Mouse (Mus musculus) MEL (cell line): ENCODE results near the gene Tmed2. TPM values are rescaled to one million over a fixed set of nuclear protein-coding genes. Genes with fewer than 3 reads are reported as not detected.

ENCODE experiments used
- DNase-seq: peaks from one replicate; pipeline ENCODE4 v3.0.0; 2011; ENCODE audit warnings: low read depth, low spot score
- H3K27ac ChIP-seq: 2 replicates; pipeline ENCODE4 v1.5.1; 2012; ENCODE audit warnings: low read depth, mild to moderate bottlenecking, control low read depth, low read length, moderate library complexity; ENCODE audit not compliant: control insufficient read depth
- H3K27me3 ChIP-seq, 2 experiments: fragments of 150-350 bp in 1 of 2; sonication (generic) in 1 of 2; 2 replicates each; pipeline ENCODE4 v1.6.1; 2012; ENCODE audit warnings: low read length in 2 of 2, mild to moderate bottlenecking in 2 of 2, improper control_type of control experiment in 1 of 2, moderate library complexity in 1 of 2; ENCODE audit not compliant: insufficient read depth in 2 of 2, control insufficient read depth in 1 of 2
- H3K36me3 ChIP-seq, 2 experiments: 2 replicates each; pipeline ENCODE4 v1.6.1; 2012 to 2014; ENCODE audit warnings: low read length in 2 of 2, improper control_type of control experiment in 1 of 2, inconsistent platforms in 1 of 2, mild to moderate bottlenecking in 1 of 2; ENCODE audit not compliant: insufficient read depth in 2 of 2, control insufficient read depth in 1 of 2
- H3K4me1 ChIP-seq, 2 experiments: fragments of 150-350 bp in 1 of 2; sonication (generic) in 1 of 2; 2 replicates each; pipeline ENCODE4 v1.6.1; 2012; ENCODE audit warnings: low read length in 2 of 2, improper control_type of control experiment in 1 of 2, mild to moderate bottlenecking in 1 of 2; ENCODE audit not compliant: insufficient read depth in 2 of 2, control insufficient read depth in 1 of 2
- H3K4me3 ChIP-seq, 2 experiments: fragments of 150-350 bp in 1 of 2; sonication (generic) in 1 of 2; 2 replicates each; pipeline ENCODE4 v1.5.1; 2012; ENCODE audit warnings: low read depth in 2 of 2, low read length in 2 of 2, mild to moderate bottlenecking in 2 of 2, moderate library complexity in 2 of 2, control low read depth in 1 of 2, improper control_type of control experiment in 1 of 2; ENCODE audit not compliant: control insufficient read depth in 1 of 2, insufficient read depth in 1 of 2
- H3K79me2 ChIP-seq: 2 replicates; pipeline ENCODE4 v1.6.1; 2012; ENCODE audit warnings: mild to moderate bottlenecking, low read length, moderate library complexity; ENCODE audit not compliant: control insufficient read depth, poor library complexity, insufficient read depth
- H3K9ac ChIP-seq: 2 replicates; pipeline ENCODE4 v1.6.1; 2012; ENCODE audit warnings: low read depth, mild to moderate bottlenecking, control low read depth, low read length, moderate library complexity; ENCODE audit not compliant: control insufficient read depth, poor library complexity, severe bottlenecking
- H3K9me3 ChIP-seq: fragments of 150-350 bp; sonication (generic); replicated peaks from 2 replicates; pipeline ENCODE4 v1.6.1; 2012; ENCODE audit warnings: mild to moderate bottlenecking, low read length, improper control_type of control experiment, moderate library complexity; ENCODE audit not compliant: insufficient read depth
- BHLHE40 ChIP-seq: IDR thresholded peaks from 2 replicates; pipeline ENCODE4 v1.6.1; 2012; ENCODE audit warnings: low read depth, mild to moderate bottlenecking, inconsistent platforms, low read length, improper control_type of control experiment, borderline replicate concordance
- CHD1 ChIP-seq: IDR thresholded peaks from 2 replicates; pipeline ENCODE4 v1.6.1; 2012; ENCODE audit warnings: low read depth, mild to moderate bottlenecking, inconsistent platforms, low read length, improper control_type of control experiment
- CHD2 ChIP-seq: IDR thresholded peaks from 2 replicates; pipeline ENCODE4 v1.6.1; 2011; ENCODE audit warnings: low read length, improper control_type of control experiment
- CTCF ChIP-seq, 3 experiments: IDR thresholded peaks in 2 of 3; conservative IDR thresholded peaks in 1 of 3; 2 replicates each; pipeline ENCODE4 v1.5.1; 2011 to 2012; ENCODE audit warnings: low read length in 3 of 3, low read depth in 2 of 3, mild to moderate bottlenecking in 2 of 3, improper control_type of control experiment in 1 of 3, inconsistent platforms in 1 of 3, mixed read lengths in 1 of 3, moderate library complexity in 1 of 3; ENCODE audit not compliant: control insufficient read depth in 1 of 3, insufficient read depth in 1 of 3, poor library complexity in 1 of 3, severe bottlenecking in 1 of 3
- E2F4 ChIP-seq: IDR thresholded peaks from 2 replicates; pipeline ENCODE4 v1.6.1; 2011; ENCODE audit warnings: low read depth, low read length, improper control_type of control experiment, borderline replicate concordance
- ELF1 ChIP-seq: IDR thresholded peaks from 2 replicates; pipeline ENCODE4 v1.6.1; 2014; ENCODE audit warnings: low read depth, mild to moderate bottlenecking, inconsistent platforms, low read length, improper control_type of control experiment, moderate library complexity
- EP300 ChIP-seq, 2 experiments: IDR thresholded peaks; 2 replicates each; pipeline ENCODE4 v1.6.1; 2011; ENCODE audit warnings: improper control_type of control experiment in 2 of 2, low read length in 2 of 2, low read depth in 1 of 2, mild to moderate bottlenecking in 1 of 2
- GABPA ChIP-seq: IDR thresholded peaks from 2 replicates; pipeline ENCODE4 v1.6.1; 2012; ENCODE audit warnings: low read depth, mild to moderate bottlenecking, inconsistent platforms, low read length, improper control_type of control experiment, moderate library complexity
- GATA1 ChIP-seq: IDR thresholded peaks from 2 replicates; pipeline ENCODE4 v1.6.1; 2011; ENCODE audit warnings: low read depth, low read length, improper control_type of control experiment
- JUND ChIP-seq: IDR thresholded peaks from 2 replicates; pipeline ENCODE4 v1.6.1; 2011; ENCODE audit warnings: low read depth, mild to moderate bottlenecking, improper control_type of control experiment, low read length
- KAT2A ChIP-seq: conservative IDR thresholded peaks from 2 replicates; pipeline ENCODE4 v1.6.1; 2012; ENCODE audit warnings: low read depth, low read length, improper control_type of control experiment, inconsistent platforms
- MAX ChIP-seq: IDR thresholded peaks from 2 replicates; pipeline ENCODE4 v1.6.1; 2011; ENCODE audit warnings: low read length, improper control_type of control experiment
- MAZ ChIP-seq: IDR thresholded peaks from 2 replicates; pipeline ENCODE4 v1.6.1; 2012; ENCODE audit warnings: low read depth, mild to moderate bottlenecking, inconsistent platforms, low read length, improper control_type of control experiment
- MEF2A ChIP-seq: IDR thresholded peaks from 2 replicates; pipeline ENCODE4 v1.6.1; 2014; ENCODE audit warnings: low read depth, mild to moderate bottlenecking, inconsistent platforms, low read length, improper control_type of control experiment; ENCODE audit not compliant: poor library complexity, insufficient replicate concordance, severe bottlenecking; ENCODE audit errors: extremely low read depth
- MXI1 ChIP-seq: IDR thresholded peaks from 2 replicates; pipeline ENCODE4 v1.6.1; 2011; ENCODE audit warnings: mild to moderate bottlenecking, low read depth, low read length, improper control_type of control experiment
- MYB ChIP-seq: IDR thresholded peaks from 2 replicates; pipeline ENCODE4 v1.6.1; 2011; ENCODE audit warnings: mild to moderate bottlenecking, low read depth, low read length, improper control_type of control experiment
- MYC ChIP-seq: IDR thresholded peaks from 2 replicates; pipeline ENCODE4 v1.6.1; 2011; ENCODE audit warnings: low read depth, mild to moderate bottlenecking, low read length, improper control_type of control experiment, moderate library complexity
- NELFE ChIP-seq: IDR thresholded peaks from 2 replicates; pipeline ENCODE4 v1.6.1; 2011; ENCODE audit warnings: low read depth, low read length, improper control_type of control experiment
- POLR2A ChIP-seq, 2 experiments: IDR thresholded peaks; 2 replicates each; pipeline ENCODE4 v1.6.1; 2011 to 2012; ENCODE audit warnings: low read length in 2 of 2, mild to moderate bottlenecking in 2 of 2, control low read depth in 1 of 2, improper control_type of control experiment in 1 of 2, low read depth in 1 of 2, moderate library complexity in 1 of 2; ENCODE audit not compliant: control insufficient read depth in 1 of 2, insufficient read depth in 1 of 2, poor library complexity in 1 of 2
- POLR2AphosphoS5 ChIP-seq: IDR thresholded peaks from 2 replicates; pipeline ENCODE4 v1.6.1; 2012; ENCODE audit warnings: low read depth, borderline replicate concordance, mild to moderate bottlenecking, inconsistent platforms, low read length, moderate library complexity, mixed read lengths
- RCOR1 ChIP-seq: IDR thresholded peaks from 2 replicates; pipeline ENCODE4 v1.6.1; 2012; ENCODE audit warnings: low read depth, mild to moderate bottlenecking, inconsistent platforms, low read length, improper control_type of control experiment
- TCF12 ChIP-seq: IDR thresholded peaks from 2 replicates; pipeline ENCODE4 v1.6.1; 2014; ENCODE audit warnings: low read depth, mild to moderate bottlenecking, inconsistent platforms, low read length, improper control_type of control experiment, moderate library complexity
- UBTF ChIP-seq: IDR thresholded peaks from 2 replicates; pipeline ENCODE4 v1.6.1; 2012; ENCODE audit warnings: low read depth, mild to moderate bottlenecking, inconsistent platforms, low read length, improper control_type of control experiment, moderate library complexity, borderline replicate concordance; ENCODE audit not compliant: insufficient read depth
- USF1 ChIP-seq: IDR thresholded peaks from 2 replicates; pipeline ENCODE4 v1.6.1; 2014; ENCODE audit warnings: low read depth, mild to moderate bottlenecking, inconsistent platforms, low read length, improper control_type of control experiment, moderate library complexity
- USF2 ChIP-seq, 2 experiments: IDR thresholded peaks; 2 replicates each; pipeline ENCODE4 v1.6.1; 2011 to 2012; ENCODE audit warnings: improper control_type of control experiment in 2 of 2, low read length in 2 of 2, borderline replicate concordance in 1 of 2, inconsistent platforms in 1 of 2, low read depth in 1 of 2, mild to moderate bottlenecking in 1 of 2; ENCODE audit not compliant: insufficient read depth in 1 of 2
- ZKSCAN1 ChIP-seq: IDR thresholded peaks from 2 replicates; pipeline ENCODE4 v1.6.1; 2012; ENCODE audit warnings: low read depth, mild to moderate bottlenecking, inconsistent platforms, low read length, improper control_type of control experiment, moderate library complexity
- polyA plus RNA-seq, 2 experiments: library from polyadenylated mRNA; stranded (reverse) in 1 of 2; unstranded in 1 of 2; fragments of >175 nt in 1 of 2; fragments of >200 nt in 1 of 2; gene quantifications; 2 replicates each; pipeline versions ENCODE4 v1.2.1 to v1.2.4; 2012; ENCODE audit warnings: low replicate concordance in 2 of 2, low read depth in 1 of 2; ENCODE audit not compliant: insufficient read length in 2 of 2, insufficient read depth in 1 of 2, missing spikeins in 1 of 2
- total RNA-seq: library from RNA; depleted of rRNA; stranded (reverse); fragments of 300-350 nt; gene quantifications from 2 replicates; pipeline ENCODE4 v1.2.3, GENCODE M21; 2012

Tmed2 gene
- total and polyA plus RNA-seq, 3 experiments, result 245 to 252 TPM; not detected in 1

GRCm38 (mm10) chr5:124493455-124493854 is 47.0 kb upstream of the Tmed2 start:
- Histone ChIP-seq H3K27me3 (no peaks in the 10 kb centered on the region), H3K9ac (no peak overlapping the region), H3K4me1 (no peaks in the 10 kb centered on the region), H3K27ac (no peak overlapping the region), H3K4me3 (no peak overlapping the region), H3K36me3 (no peaks in the 10 kb centered on the region), H3K9me3 (no peaks in the 10 kb centered on the region)
- DNase-seq, result no peak
- no peak for TF ChIP-seq EP300 (IDR thresholded peaks at IDR 0.05; ENCODE audit: low read depth in 1 of 2, low read length in 2 of 2)
- no peak for TF ChIP-seq RCOR1
- TF ChIP-seq GATA1, result no peak
- TF ChIP-seq MEF2A, result no peak
- no peak for TF ChIP-seq TCF12
- TF ChIP-seq ZKSCAN1, result no peak
- TF ChIP-seq MYB, result no peak
- no peak for TF ChIP-seq MAX
- TF ChIP-seq JUND, result no peak
- TF ChIP-seq ELF1, result no peak
- no peak for TF ChIP-seq CTCF (IDR thresholded peaks at IDR 0.05 in 2 of 3, conservative IDR thresholded peaks at IDR 0.05 in 1 of 3; ENCODE audit: control insufficient read depth in 1 of 3, insufficient read depth in 1 of 3, low read depth in 2 of 3, low read length in 3 of 3, poor library complexity in 1 of 3, severe bottlenecking in 1 of 3)
- no peak for TF ChIP-seq USF2 (IDR thresholded peaks at IDR 0.05; ENCODE audit: borderline replicate concordance in 1 of 2, insufficient read depth in 1 of 2, low read depth in 1 of 2, low read length in 2 of 2)
- TF ChIP-seq CHD2, result no peak
- TF ChIP-seq UBTF, result no peak
- TF ChIP-seq NELFE, result no peak
- no peak for TF ChIP-seq E2F4
- TF ChIP-seq GABPA, result no peak
- TF ChIP-seq MYC, result no peak
- TF ChIP-seq POLR2AphosphoS5, result no peak
- TF ChIP-seq CHD1, result no peak
- TF ChIP-seq, all 39 proteins: peak for 0
- H3K79me2 ChIP-seq, result no peaks in the 10 kb centered on the region

GRCm38 (mm10) chr5:124495547-124495946 is 44.9 kb upstream of the Tmed2 start:
- peaks cover 0 to under 1% of the 10 kb centered on the region in 2 experiments; a peak in 1 of 4 replicates for H3K4me1 ChIP-seq
- H3K4me3 ChIP-seq, result no peak overlapping the region
- H3K27ac ChIP-seq, result no peak overlapping the region
- H3K9me3 ChIP-seq, result no peaks in the 10 kb centered on the region
- no peaks in the 10 kb centered on the region for H3K79me2 ChIP-seq
- H3K27me3 ChIP-seq, result no peaks in the 10 kb centered on the region
- DNase-seq, result no peak
- no peak for TF ChIP-seq MXI1
- TF ChIP-seq KAT2A, result no peak
- TF ChIP-seq CTCF (IDR thresholded peaks at IDR 0.05 in 2 of 3, conservative IDR thresholded peaks at IDR 0.05 in 1 of 3; ENCODE audit: control insufficient read depth in 1 of 3, insufficient read depth in 1 of 3, low read depth in 2 of 3, low read length in 3 of 3, poor library complexity in 1 of 3, severe bottlenecking in 1 of 3), result no peak
- no peak for TF ChIP-seq CHD1
- TF ChIP-seq RCOR1, result no peak
- TF ChIP-seq ELF1, result no peak
- no peak for TF ChIP-seq BHLHE40
- TF ChIP-seq USF1, result no peak
- no peak for TF ChIP-seq GATA1
- TF ChIP-seq MAZ, result no peak
- no peak for TF ChIP-seq JUND
- no peak for TF ChIP-seq UBTF
- no peak for TF ChIP-seq POLR2A (IDR thresholded peaks at IDR 0.05; ENCODE audit: control insufficient read depth in 1 of 2, insufficient read depth in 1 of 2, low read depth in 1 of 2, low read length in 2 of 2, poor library complexity in 1 of 2)
- no peak for TF ChIP-seq MYC
- no peak overlapping the region for H3K9ac ChIP-seq
- H3K36me3 ChIP-seq, result no peaks in the 10 kb centered on the region
